Mouse (Mus musculus): ENCODE data around the gene P3h3.
"Not testable (repeated sequence)": the region's sequence is repeated elsewhere in the genome, so short reads cannot be mapped to it uniquely, and the experiment has no call there.

P3h3 gene

GRCm38 (mm10) chr6:124831199-124831598 is 26.4 kb downstream of the P3h3 start:
- DNase-seq (ENCODE audit: low spot score in 2 of 2) = not testable (repeated sequence)

GRCm38 (mm10) chr6:124829799-124830700 is 27.5 kb downstream of the P3h3 start:
- peak; percentile 97 to 99 for DNase-seq (ENCODE audit: low spot score in 2 of 2)

- DNase-seq (ENCODE audit: low spot score in 2 of 2) = peak; percentile 100
Observed at GRCm38 (mm10) chr6:124828868-124829798, 28.4 kb downstream of the P3h3 start, which contains the start of the genes Usp5 and Cdca3. Gene Usp5 (minus strand): TSS chr6:124829484. Gene Cdca3 (plus strand): TSS chr6:124829547.

GRCm38 (mm10) chr6:124828101-124828592 is 29.4 kb downstream of the P3h3 start:
- DNase-seq (ENCODE audit: low spot score in 2 of 2) = no peak

GRCm38 (mm10) chr6:124822049-124822448 is 35.5 kb downstream of the P3h3 start:
- no peak for DNase-seq (ENCODE audit: low spot score in 2 of 2)

GRCm38 (mm10) chr6:124820891-124821290 is 36.7 kb downstream of the P3h3 start:
- no peak for DNase-seq (ENCODE audit: low spot score in 2 of 2)

- DNase-seq (ENCODE audit: low spot score in 2 of 2) = no peak
Observed at GRCm38 (mm10) chr6:124817971-124818370, 39.6 kb downstream of the P3h3 start.

GRCm38 (mm10) chr6:124817563-124817962 is 40.0 kb downstream of the P3h3 start:
- no peak for DNase-seq (ENCODE audit: low spot score in 2 of 2)

GRCm38 (mm10) chr6:124817125-124817524 is 40.4 kb downstream of the P3h3 start:
- no peak for DNase-seq (ENCODE audit: low spot score in 2 of 2)

GRCm38 (mm10) chr6:124816611-124817010 is 40.9 kb downstream of the P3h3 start:
- no peak for DNase-seq (ENCODE audit: low spot score in 2 of 2)

GRCm38 (mm10) chr6:124814858-124815774 is 42.4 kb downstream of the P3h3 start:
- no peak for DNase-seq (ENCODE audit: low spot score in 2 of 2)

- no peak for DNase-seq (ENCODE audit: low spot score in 2 of 2)
Observed at GRCm38 (mm10) chr6:124814448-124814847, 43.1 kb downstream of the P3h3 start.

- peak; percentile 89 to 93 for DNase-seq (ENCODE audit: low spot score in 2 of 2)
Observed at GRCm38 (mm10) chr6:124813933-124814332, 43.6 kb downstream of the P3h3 start, which contains the start of gene Tpi1. Gene Tpi1 (minus strand): TSS chr6:124814296.

- peak; percentile 63 to 70 for DNase-seq (ENCODE audit: low spot score in 2 of 2)
Observed at GRCm38 (mm10) chr6:124813496-124813895, 44.1 kb downstream of the P3h3 start.

GRCm38 (mm10) chr6:124812848-124813247 is 44.7 kb downstream of the P3h3 start:
- no peak for DNase-seq (ENCODE audit: low spot score in 2 of 2)

GRCm38 (mm10) chr6:124811701-124812560 is 45.6 kb downstream of the P3h3 start:
- no peak for DNase-seq (ENCODE audit: low spot score in 2 of 2)

GRCm38 (mm10) chr6:124811403-124811665 is 46.2 kb downstream of the P3h3 start:
- no peak for DNase-seq (ENCODE audit: low spot score in 2 of 2)

- not testable (repeated sequence) for DNase-seq (ENCODE audit: low spot score in 2 of 2)
Observed at GRCm38 (mm10) chr6:124810566-124811402, 46.8 kb downstream of the P3h3 start.

All from heart, adult 9 months (tissue).